Mouse (Mus musculus) midbrain, embryonic 14.5 days (tissue): ENCODE data around the gene Fndc1. TPM values are rescaled to one million over a fixed set of nuclear protein-coding genes. Genes with fewer than 3 reads are reported as not detected.

Experiments used
- ATAC-seq: fragments of 200-750 bp; cut with Nextera tagmentation; 2 replicates; pipeline ENCODE4 v1.8.0; 2017; ENCODE audit warnings: moderate number of reproducible peaks, moderate library complexity; ENCODE audit not compliant: low FRiP score, low TSS enrichment
- DNase-seq: peaks from one replicate; pipeline ENCODE4 v3.0.0-alpha.2; 2015
- H3K27ac ChIP-seq: fragments of 300-500 bp; sonication (generic); replicated peaks from 2 replicates; pipeline ENCODE4 v1.5.1; 2014; ENCODE audit warnings: mild to moderate bottlenecking, low read depth, low read length, moderate library complexity
- H3K27me3 ChIP-seq: fragments of 300-500 bp; sonication (generic); 2 replicates; pipeline ENCODE4 v1.6.1; 2014; ENCODE audit warnings: low read length, control low read depth, mixed read lengths; ENCODE audit not compliant: control insufficient read depth, insufficient read depth
- H3K36me3 ChIP-seq: fragments of 300-500 bp; sonication (generic); 2 replicates; pipeline ENCODE4 v1.6.1; 2014; ENCODE audit warnings: low read length, control low read depth; ENCODE audit not compliant: control insufficient read depth, insufficient read depth
- H3K4me1 ChIP-seq: fragments of 300-500 bp; sonication (generic); 2 replicates; pipeline ENCODE4 v1.6.1; 2014; ENCODE audit warnings: mild to moderate bottlenecking, antibody characterized with exemption, low read length, control low read depth; ENCODE audit not compliant: control insufficient read depth, insufficient read depth
- H3K4me2 ChIP-seq: fragments of 300-500 bp; sonication (generic); 2 replicates; pipeline ENCODE4 v1.6.1; 2014; ENCODE audit warnings: mild to moderate bottlenecking, low read length, moderate library complexity
- H3K4me3 ChIP-seq: fragments of 300-500 bp; sonication (generic); replicated peaks from 2 replicates; pipeline ENCODE4 v1.5.1; 2014; ENCODE audit warnings: low read depth, low read length
- H3K9ac ChIP-seq: fragments of 300-500 bp; sonication (generic); replicated peaks from 2 replicates; pipeline ENCODE4 v1.6.1; 2014; ENCODE audit warnings: mild to moderate bottlenecking, low read length, moderate library complexity
- H3K9me3 ChIP-seq: fragments of 300-500 bp; sonication (generic); 2 replicates; pipeline ENCODE4 v1.6.1; 2016; ENCODE audit warnings: low read length, control low read depth, mixed read lengths; ENCODE audit not compliant: control insufficient read depth
- WGBS: fragments of 180-500 bp; shearing (Covaris S2); extraction: QIAGEN DNeasy Blood & Tissue Kit; methylation state at CpG from one replicate; pipeline ENCODE4 v1.1.7; 2014; 5-methylcytosine and 5-hydroxymethylcytosine counted together
- microRNA-seq: library from miRNA; unstranded; fragments of <30 nt; microRNA quantifications from one replicate; pipeline ENCODE4, GENCODE M21; 2016
- polyA plus RNA-seq: library from polyadenylated mRNA; unstranded; fragments of >200 nt; fragmentation: Nextera tagmentation; extraction: Ambion mirVana; gene quantifications from 2 replicates; pipeline ENCODE4 v1.2.1, GENCODE M21; 2014

Fndc1 gene
- polyA plus RNA-seq, 1 experiment from 2014 or later, result 3.8 TPM

DNA sequence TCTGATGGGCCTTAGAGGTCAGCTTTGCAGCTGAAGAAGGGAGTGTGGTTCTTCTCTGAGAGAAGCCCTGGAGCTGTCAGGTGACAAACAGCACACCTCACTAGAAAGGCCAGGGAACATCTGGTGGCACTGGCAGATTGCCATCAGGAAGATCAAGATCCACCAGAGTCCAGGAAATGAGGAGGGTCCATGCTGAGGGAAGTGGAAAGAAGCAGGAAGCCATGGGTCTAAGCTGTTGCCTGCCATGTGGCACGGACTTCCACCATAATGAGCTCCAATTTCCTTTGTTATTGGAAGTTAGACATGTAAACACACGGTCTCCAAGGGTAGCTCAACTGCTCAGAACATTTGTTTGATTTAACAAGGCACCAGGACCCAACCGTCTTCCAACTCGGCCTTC, 120.0 kb downstream of the Fndc1 start:
- H3K27ac ChIP-seq, result no peak overlapping the region
- no peaks in the 10 kb centered on the region for H3K36me3 ChIP-seq
- no peak overlapping the region for H3K4me3 ChIP-seq
- H3K9ac ChIP-seq, result no peak overlapping the region
- no peaks in the 10 kb centered on the region for H3K9me3 ChIP-seq
- no peak overlapping the region for H3K4me2 ChIP-seq
- H3K4me1 ChIP-seq, result no peaks in the 10 kb centered on the region
- WGBS, result 74% methylated on average over 4 of the region's 4 CpGs
- no peaks in the 10 kb centered on the region for H3K27me3 ChIP-seq
- no peak for ATAC-seq
- no peak for DNase-seq

DNA sequence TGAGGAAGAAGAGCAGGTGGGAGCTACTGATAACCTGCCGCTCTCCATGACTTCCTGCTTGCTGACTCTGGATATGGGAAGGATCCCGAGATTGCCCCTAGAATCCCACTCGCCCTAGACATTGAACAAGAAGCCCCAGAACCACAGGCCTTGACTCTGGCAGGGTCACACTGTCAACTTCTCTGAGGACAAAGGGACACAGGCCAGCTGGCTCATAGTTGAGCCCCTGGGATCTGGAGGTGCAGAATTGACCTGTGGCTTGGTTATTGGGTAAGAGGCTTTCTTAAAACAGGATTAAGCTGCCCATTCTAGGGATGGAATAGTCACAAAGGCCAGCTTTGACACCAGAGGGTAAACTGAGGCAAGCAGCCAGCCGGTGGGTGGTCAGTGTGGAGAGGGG, 136.8 kb downstream of the Fndc1 start:
- no peak for ATAC-seq

More for the DNA sequence above, 136.8 kb downstream of the Fndc1 start:
- no peak overlapping the region for H3K4me2 ChIP-seq
- H3K4me1 ChIP-seq, result no peaks in the 10 kb centered on the region
- no peak overlapping the region for H3K9ac ChIP-seq
- H3K4me3 ChIP-seq, result no peak overlapping the region
- H3K27ac ChIP-seq, result no peak overlapping the region
- H3K27me3 ChIP-seq, result no peaks in the 10 kb centered on the region
- 84% methylated on average over 4 of the region's 4 CpGs for WGBS
- no peaks in the 10 kb centered on the region for H3K36me3 ChIP-seq
- H3K9me3 ChIP-seq, result no peaks in the 10 kb centered on the region
- DNase-seq, result no peak

Small RNA genes within 50 kb of the gene (microRNA-seq; reads per million reads assigned to microRNA genes)
- not detected for gene Gm25872

Other genes with a start within 250 kb of the Fndc1 start
- 0.39 and 0.58 TPM in 2 replicates for gene Tagap, start 98.7 kb upstream of the Fndc1 start, polyA plus RNA-seq
- 83.9 and 84.0 TPM in 2 replicates for gene Rsph3a, start 118.3 kb upstream of the Fndc1 start, polyA plus RNA-seq